Mouse (Mus musculus) embryonic facial prominence, embryonic 12.5 days (tissue): Measurements from ENCODE around the gene Ptpro. TPM values are rescaled to one million over a fixed set of nuclear protein-coding genes. Genes with fewer than 3 reads are reported as not detected.

Experiments
- ATAC-seq: fragments of 200-750 bp; cut with Nextera tagmentation; 2 replicates; pipeline ENCODE4 v1.8.0; 2017; ENCODE audit not compliant: insufficient number of reproducible peaks, insufficient read depth, low FRiP score, low TSS enrichment
- H3K27ac ChIP-seq: fragments of 300-500 bp; sonication (generic); 2 replicates; pipeline ENCODE4 v1.5.1; 2016; ENCODE audit warnings: mild to moderate bottlenecking
- H3K27me3 ChIP-seq: fragments of 300-500 bp; sonication (generic); 2 replicates; pipeline ENCODE4 v1.6.1; 2016; ENCODE audit warnings: mild to moderate bottlenecking, moderate library complexity
- H3K36me3 ChIP-seq: fragments of 300-500 bp; sonication (generic); 2 replicates; pipeline ENCODE4 v1.6.1; 2016; ENCODE audit warnings: mild to moderate bottlenecking
- H3K4me1 ChIP-seq: fragments of 300-500 bp; sonication (generic); 2 replicates; pipeline ENCODE4 v1.6.1; 2016
- H3K4me2 ChIP-seq: fragments of 300-500 bp; sonication (generic); replicated peaks from 2 replicates; pipeline ENCODE4 v1.6.1; 2016; ENCODE audit warnings: mild to moderate bottlenecking, moderate library complexity
- H3K4me3 ChIP-seq: fragments of 300-500 bp; sonication (generic); 2 replicates; pipeline ENCODE4 v1.5.1; 2016; ENCODE audit warnings: mild to moderate bottlenecking
- H3K9ac ChIP-seq: fragments of 300-500 bp; sonication (generic); 2 replicates; pipeline ENCODE4 v1.6.1; 2016; ENCODE audit warnings: mild to moderate bottlenecking, moderate library complexity
- H3K9me3 ChIP-seq: fragments of 300-500 bp; sonication (generic); 2 replicates; pipeline ENCODE4 v1.6.1; 2016; ENCODE audit warnings: mild to moderate bottlenecking, moderate library complexity
- WGBS: fragments of 180-500 bp; shearing (Covaris S2); methylation state at CpG from one replicate; pipeline ENCODE4 v1.1.7; 2016; 5-methylcytosine and 5-hydroxymethylcytosine counted together
- polyA plus RNA-seq: library from polyadenylated mRNA; unstranded; fragments of >200 nt; fragmentation: Nextera tagmentation; extraction: Ambion mirVana; gene quantifications from 2 replicates; pipeline ENCODE4 v1.2.1, GENCODE M21; 2016

Gene Ptpro
- polyA plus RNA-seq, 1 experiment from 2014 or later, result 3.7 TPM

DNA sequence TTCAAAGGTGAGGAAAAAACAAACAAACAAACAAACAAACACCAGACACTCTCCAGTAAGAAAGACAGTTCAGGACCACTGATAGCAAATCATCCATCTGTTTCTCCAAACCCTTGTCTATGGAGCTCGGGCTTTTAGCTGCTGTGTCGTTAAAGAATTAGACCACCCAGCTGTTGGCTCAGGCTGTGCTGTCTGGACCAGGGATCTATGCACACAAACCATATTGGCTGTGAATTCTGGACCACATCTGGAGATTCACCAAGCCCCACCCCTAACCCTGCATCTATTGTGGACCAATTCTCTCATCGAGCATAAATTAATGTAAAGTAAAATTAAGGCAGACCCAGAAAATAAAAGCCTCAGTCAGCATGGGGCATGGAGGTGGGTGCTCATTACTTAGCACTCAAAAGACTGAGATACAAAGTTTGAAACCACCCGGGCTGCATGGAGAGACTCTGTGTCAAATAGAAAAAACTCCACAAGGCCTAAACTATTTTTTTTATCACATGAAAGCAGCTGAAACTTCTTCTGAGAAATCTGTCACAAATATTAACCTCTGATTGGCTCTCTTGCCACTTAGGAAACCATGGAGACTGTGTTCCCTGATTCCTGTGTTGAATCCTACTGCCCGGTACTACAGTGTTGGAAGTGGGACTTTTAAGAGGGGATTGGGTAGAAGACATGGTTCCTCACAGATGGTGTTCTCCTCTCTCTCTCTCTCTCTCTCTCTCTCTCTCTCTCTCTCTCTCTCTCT, 91.7 kb downstream of the Ptpro start:
- H3K4me1 ChIP-seq, result no peaks in the 10 kb centered on the region
- ATAC-seq, result no peak
- H3K4me2 ChIP-seq, result no peak overlapping the region
- H3K27me3 ChIP-seq, result no peaks in the 10 kb centered on the region
- H3K9ac ChIP-seq, result no peak overlapping the region
- no peaks in the 10 kb centered on the region for H3K36me3 ChIP-seq
- no peak overlapping the region for H3K27ac ChIP-seq
- H3K9me3 ChIP-seq, result no peaks in the 10 kb centered on the region
- H3K4me3 ChIP-seq, result no peak overlapping the region
- 65% methylated on average over 5 of the region's 5 CpGs for WGBS

DNA sequence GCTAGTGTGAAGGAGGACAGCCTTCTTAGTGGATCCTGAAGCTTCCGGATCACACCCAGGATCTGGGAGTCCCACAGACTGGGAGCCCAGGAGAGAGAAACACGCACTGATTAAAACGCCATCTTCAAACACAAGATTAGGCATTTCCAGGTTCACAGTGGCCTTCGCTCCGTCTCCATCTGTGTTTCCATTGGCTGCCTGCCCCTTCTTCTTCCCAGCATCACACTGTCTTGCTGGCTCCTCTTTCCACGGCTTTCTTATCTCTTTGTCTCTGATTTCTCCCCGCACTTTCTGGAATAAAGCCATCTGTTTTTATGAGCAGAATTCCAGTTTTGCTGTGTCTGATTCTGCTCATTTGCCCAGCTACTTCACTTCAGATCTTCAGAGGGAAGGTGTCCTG, 108.0 kb downstream of the Ptpro start:
- no peaks in the 10 kb centered on the region for H3K27me3 ChIP-seq
- ATAC-seq, result no peak
- 85% methylated on average over 7 of the region's 7 CpGs for WGBS
- no peak overlapping the region for H3K4me3 ChIP-seq
- H3K4me1 ChIP-seq, result no peaks in the 10 kb centered on the region
- H3K36me3 ChIP-seq, result no peaks in the 10 kb centered on the region
- H3K27ac ChIP-seq, result no peak overlapping the region
- no peak overlapping the region for H3K9ac ChIP-seq
- H3K9me3 ChIP-seq, result no peaks in the 10 kb centered on the region
- no peak overlapping the region for H3K4me2 ChIP-seq

DNA sequence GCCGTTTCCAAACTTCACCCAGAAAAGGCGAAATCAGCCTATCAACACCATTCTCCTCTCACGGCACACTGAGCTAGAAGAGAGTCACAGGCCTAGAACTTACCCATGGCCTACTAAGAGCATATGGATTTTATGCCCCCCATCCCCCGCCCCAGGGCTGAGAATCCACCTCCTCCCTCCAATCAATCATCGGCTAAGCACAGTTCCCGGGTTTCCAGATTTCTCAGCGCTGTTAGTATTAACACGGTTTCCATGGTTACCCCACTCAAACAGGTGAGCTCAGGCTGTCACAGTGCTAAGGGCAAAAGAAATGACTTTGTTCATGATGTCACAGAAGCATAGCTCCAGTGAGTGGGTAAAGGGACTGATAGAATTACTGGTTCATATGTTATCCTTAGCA, 110.1 kb downstream of the Ptpro start:
- H3K4me2 ChIP-seq, result no peak overlapping the region
- H3K36me3 ChIP-seq, result no peaks in the 10 kb centered on the region
- no peak overlapping the region for H3K27ac ChIP-seq
- H3K4me3 ChIP-seq, result no peak overlapping the region
- no peaks in the 10 kb centered on the region for H3K4me1 ChIP-seq
- ATAC-seq, result no peak
- no peaks in the 10 kb centered on the region for H3K27me3 ChIP-seq
- no peaks in the 10 kb centered on the region for H3K9me3 ChIP-seq
- WGBS, result 58% methylated on average over 8 of the region's 8 CpGs
- no peak overlapping the region for H3K9ac ChIP-seq

DNA sequence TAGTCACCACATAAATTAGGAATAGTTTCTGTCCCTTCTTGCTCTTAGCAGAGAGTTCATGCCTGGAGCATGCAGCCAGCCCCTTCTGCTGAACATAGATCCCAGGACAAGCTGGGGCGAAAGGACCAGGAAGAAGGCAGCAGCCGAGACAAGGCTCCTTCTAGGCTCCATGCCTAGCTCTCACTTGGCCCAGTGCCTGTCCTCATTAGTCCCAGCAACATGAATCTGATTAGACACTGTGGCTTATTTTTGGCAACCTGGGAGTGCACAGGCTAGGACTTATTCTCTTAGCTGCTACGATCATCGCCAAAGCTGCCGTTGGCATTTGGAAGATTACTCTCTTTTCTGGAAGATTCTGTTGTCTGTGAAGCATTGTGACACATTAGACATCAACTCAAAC, 112.6 kb downstream of the Ptpro start:
- no peak overlapping the region for H3K4me3 ChIP-seq
- H3K4me1 ChIP-seq, result no peaks in the 10 kb centered on the region
- no peak for ATAC-seq
- no peaks in the 10 kb centered on the region for H3K36me3 ChIP-seq
- 80% methylated on average over 5 of the region's 5 CpGs for WGBS
- no peak overlapping the region for H3K27ac ChIP-seq
- no peak overlapping the region for H3K9ac ChIP-seq
- no peak overlapping the region for H3K4me2 ChIP-seq
- H3K27me3 ChIP-seq, result no peaks in the 10 kb centered on the region
- no peaks in the 10 kb centered on the region for H3K9me3 ChIP-seq

DNA sequence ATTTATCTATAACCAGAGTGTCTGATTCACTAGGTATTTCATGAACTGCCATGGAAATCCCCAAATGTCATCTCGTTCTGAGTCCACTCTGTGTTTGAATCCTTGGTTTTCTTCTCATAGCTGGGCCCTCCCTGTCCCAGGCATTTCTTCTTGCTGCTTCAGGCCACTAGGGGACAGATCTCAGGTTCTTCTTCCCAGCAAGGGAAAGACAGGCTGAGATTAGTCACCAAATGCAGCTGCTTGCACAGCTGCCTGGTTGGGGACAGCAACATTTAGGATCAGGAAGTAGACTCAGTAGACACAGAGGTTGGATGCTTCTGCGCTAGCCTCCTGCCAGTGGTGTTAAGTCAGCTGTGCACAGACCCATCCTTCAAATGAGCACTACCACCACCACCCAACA, 113.5 kb downstream of the Ptpro start:
- Histone ChIP-seq H3K27me3 (no peaks in the 10 kb centered on the region), H3K9me3 (no peaks in the 10 kb centered on the region), H3K27ac (no peak overlapping the region), H3K9ac (no peak overlapping the region), H3K36me3 (no peaks in the 10 kb centered on the region), H3K4me1 (no peaks in the 10 kb centered on the region), H3K4me3 (no peak overlapping the region), H3K4me2 (no peak overlapping the region)
- no peak for ATAC-seq
- 86% methylated on average over 2 of the region's 2 CpGs for WGBS

DNA sequence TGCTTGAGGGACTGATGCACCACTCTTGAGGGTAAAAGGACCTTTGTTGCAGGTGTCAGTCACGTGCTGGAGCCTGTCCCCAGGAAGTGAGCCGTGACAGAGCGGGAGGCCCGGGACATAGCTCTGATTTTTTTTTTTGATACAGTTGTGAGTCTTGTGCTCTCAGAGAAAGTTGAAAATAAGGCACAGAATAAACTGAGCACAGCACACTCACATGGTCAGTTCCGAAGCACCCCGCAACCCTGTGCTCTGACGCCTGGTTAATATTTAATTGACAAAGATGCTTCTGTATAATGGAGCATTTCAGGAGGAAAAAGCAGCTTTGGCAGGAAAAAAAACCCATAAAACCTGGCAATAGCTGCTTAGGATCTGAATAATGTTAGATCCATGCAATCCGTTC, 118.6 kb downstream of the Ptpro start:
- Histone ChIP-seq H3K9me3 (no peaks in the 10 kb centered on the region), H3K4me2 (no peak overlapping the region), H3K27me3 (no peaks in the 10 kb centered on the region), H3K9ac (no peak overlapping the region), H3K4me3 (no peak overlapping the region), H3K4me1 (no peaks in the 10 kb centered on the region), H3K27ac (no peak overlapping the region), H3K36me3 (no peaks in the 10 kb centered on the region)
- no peak for ATAC-seq
- WGBS, result 69% methylated on average over 8 of the region's 8 CpGs

DNA sequence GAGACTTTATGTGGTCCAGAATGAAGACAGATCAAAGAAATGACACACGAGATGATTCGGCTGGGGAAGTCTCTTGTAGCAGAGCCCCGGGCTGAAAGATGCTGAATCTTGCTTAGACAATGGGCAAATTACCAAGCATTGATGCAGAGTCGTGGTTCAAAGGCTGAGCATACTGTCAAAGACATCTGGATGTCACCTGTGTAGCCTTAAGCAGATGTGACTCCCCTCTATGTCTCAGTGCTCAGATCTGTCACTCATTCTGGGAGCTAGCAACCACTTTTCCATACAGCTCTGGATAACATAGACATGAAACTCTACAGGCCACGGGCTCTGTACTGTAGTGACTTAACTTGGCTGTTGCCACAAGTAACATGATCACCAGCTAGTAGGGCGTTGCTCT, 119.3 kb downstream of the Ptpro start:
- H3K4me2 ChIP-seq, result no peak overlapping the region
- no peaks in the 10 kb centered on the region for H3K36me3 ChIP-seq
- H3K27me3 ChIP-seq, result no peaks in the 10 kb centered on the region
- H3K9ac ChIP-seq, result no peak overlapping the region
- H3K27ac ChIP-seq, result no peak overlapping the region
- H3K4me1 ChIP-seq, result no peaks in the 10 kb centered on the region
- no peaks in the 10 kb centered on the region for H3K9me3 ChIP-seq
- ATAC-seq, result no peak
- no peak overlapping the region for H3K4me3 ChIP-seq
- WGBS, result 48% methylated on average over 6 of the region's 6 CpGs

DNA sequence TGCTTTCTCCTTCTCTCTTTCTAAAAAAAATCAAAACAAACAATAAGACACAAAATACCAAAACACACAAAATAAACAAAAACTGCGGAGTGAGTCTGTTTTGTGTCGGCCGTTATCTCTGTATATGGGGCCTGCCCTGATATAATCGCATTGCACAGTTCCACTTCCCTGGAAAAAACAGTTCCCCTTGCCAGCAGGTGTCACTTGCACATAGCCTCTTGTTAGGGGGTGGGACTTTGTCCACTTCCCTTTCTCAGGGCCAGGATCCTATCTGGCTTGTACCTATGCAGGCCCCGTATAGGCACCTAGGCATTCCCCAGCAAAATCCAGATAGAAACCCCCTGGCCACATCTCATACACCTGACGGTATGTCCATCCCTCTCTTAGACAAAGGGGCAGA, 121.8 kb downstream of the Ptpro start:
- H3K4me1 ChIP-seq, result no peaks in the 10 kb centered on the region
- H3K4me2 ChIP-seq, result no peak overlapping the region
- no peak overlapping the region for H3K27ac ChIP-seq
- H3K27me3 ChIP-seq, result no peaks in the 10 kb centered on the region
- WGBS, result 86% methylated on average over 6 of the region's 6 CpGs
- H3K9ac ChIP-seq, result no peak overlapping the region
- no peaks in the 10 kb centered on the region for H3K9me3 ChIP-seq
- ATAC-seq, result no peak
- H3K36me3 ChIP-seq, result no peaks in the 10 kb centered on the region
- H3K4me3 ChIP-seq, result no peak overlapping the region

DNA sequence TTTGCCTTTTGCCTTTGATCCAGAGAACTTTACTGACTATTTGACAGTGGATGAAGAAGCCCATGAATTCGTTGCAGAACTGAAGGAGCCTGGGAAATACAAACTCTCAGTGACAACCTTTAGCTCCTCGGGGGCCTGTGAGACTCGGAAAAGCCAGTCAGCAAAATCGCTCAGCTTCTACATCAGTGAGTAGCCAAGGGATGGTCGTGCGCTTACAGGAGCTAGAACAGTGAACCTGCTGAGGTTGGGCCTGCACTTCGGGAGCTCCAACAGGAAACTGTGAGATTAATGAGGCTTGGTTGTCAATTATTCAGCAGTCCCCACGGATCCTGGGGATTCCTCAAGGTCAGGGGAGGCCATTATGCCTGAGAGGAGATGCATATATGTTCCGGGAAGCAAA, 130.4 kb downstream of the Ptpro start:
- ATAC-seq, result no peak
- H3K9me3 ChIP-seq, result no peaks in the 10 kb centered on the region
- no peaks in the 10 kb centered on the region for H3K4me1 ChIP-seq
- H3K4me2 ChIP-seq, result no peak overlapping the region
- no peaks in the 10 kb centered on the region for H3K27me3 ChIP-seq
- no peak overlapping the region for H3K4me3 ChIP-seq
- no peaks in the 10 kb centered on the region for H3K36me3 ChIP-seq
- H3K27ac ChIP-seq, result no peak overlapping the region
- H3K9ac ChIP-seq, result no peak overlapping the region
- WGBS, result 53% methylated on average over 9 of the region's 9 CpGs

DNA sequence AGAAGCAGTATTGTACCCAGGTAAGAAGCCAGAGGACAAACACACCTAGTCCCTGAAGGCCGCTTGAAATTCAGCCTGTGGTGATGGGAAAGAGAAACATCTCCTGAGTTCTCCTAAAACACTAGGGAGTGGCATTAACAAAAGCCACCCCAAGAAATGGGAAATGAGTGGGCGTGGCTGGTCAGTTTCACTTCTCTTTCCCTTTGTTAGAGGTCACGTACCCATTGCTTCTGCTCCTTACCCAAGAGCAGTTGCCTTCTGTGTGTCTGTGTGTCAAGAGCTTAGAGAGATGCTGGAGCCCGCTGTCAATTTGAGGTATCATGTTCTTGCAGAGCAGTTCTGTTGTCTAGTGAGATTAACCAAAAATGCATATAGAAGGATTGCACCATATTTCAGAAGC, 134.2 kb downstream of the Ptpro start:
- H3K4me3 ChIP-seq, result no peak overlapping the region
- WGBS, result 78% methylated on average over 4 of the region's 4 CpGs
- no peak overlapping the region for H3K4me2 ChIP-seq
- ATAC-seq, result no peak
- no peak overlapping the region for H3K9ac ChIP-seq
- no peaks in the 10 kb centered on the region for H3K27me3 ChIP-seq
- no peak overlapping the region for H3K27ac ChIP-seq
- H3K4me1 ChIP-seq, result no peaks in the 10 kb centered on the region
- H3K36me3 ChIP-seq, result no peaks in the 10 kb centered on the region
- no peaks in the 10 kb centered on the region for H3K9me3 ChIP-seq

DNA sequence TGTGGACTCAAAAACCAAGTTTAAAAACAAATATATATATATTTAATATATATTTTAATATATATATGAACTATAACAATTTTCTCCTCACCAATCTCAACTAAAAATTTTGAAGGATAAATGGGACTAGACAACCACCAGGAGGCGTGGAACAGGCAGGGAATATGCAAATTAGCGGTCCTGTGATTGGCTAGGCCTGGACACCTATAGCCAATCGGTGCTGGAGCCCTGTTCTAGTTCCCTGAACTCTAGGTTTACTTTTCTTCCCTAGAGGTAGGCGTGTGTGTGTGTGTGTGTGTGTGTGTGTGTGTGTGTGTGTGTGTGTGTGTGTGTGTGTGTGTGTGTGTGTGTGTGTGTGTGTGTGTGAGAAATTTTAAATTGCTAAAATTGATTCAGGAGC, 134.8 kb downstream of the Ptpro start:
- Histone ChIP-seq H3K27ac (no peak overlapping the region), H3K4me2 (no peak overlapping the region), H3K27me3 (no peaks in the 10 kb centered on the region), H3K9me3 (no peaks in the 10 kb centered on the region), H3K9ac (no peak overlapping the region), H3K4me1 (no peaks in the 10 kb centered on the region), H3K4me3 (no peak overlapping the region), H3K36me3 (no peaks in the 10 kb centered on the region)
- 54% methylated on average over 3 of the region's 4 CpGs for WGBS
- no peak for ATAC-seq

DNA sequence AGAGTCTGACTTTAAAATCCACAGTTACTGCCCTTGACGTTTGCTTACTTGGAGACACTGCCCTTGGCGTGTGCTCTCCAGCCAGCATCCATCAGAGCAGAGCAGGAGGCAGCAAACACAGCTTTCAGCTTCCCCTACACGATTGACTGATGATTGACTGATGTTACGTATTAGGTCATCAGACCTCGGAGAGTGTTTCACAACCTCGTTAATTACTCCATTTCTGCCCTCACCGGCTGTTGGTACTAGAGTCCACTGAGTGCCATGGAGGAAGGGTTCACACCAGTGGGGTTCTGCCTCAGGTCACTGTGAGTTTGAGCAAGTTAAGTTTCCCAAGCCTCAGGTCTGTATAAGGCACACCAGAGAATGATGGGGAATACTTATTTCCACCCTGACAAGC, 143.0 kb downstream of the Ptpro start:
- Histone ChIP-seq H3K27me3 (no peaks in the 10 kb centered on the region), H3K9ac (no peak overlapping the region), H3K4me3 (no peak overlapping the region), H3K4me1 (no peaks in the 10 kb centered on the region), H3K4me2 (no peak overlapping the region), H3K9me3 (no peaks in the 10 kb centered on the region), H3K36me3 (no peaks in the 10 kb centered on the region), H3K27ac (no peak overlapping the region)
- ATAC-seq, result no peak
- 82% methylated on average over 7 of the region's 7 CpGs for WGBS
